Mouse (Mus musculus) heart, embryonic 14.5 days (tissue): ENCODE results near the gene Mydgf. TPM values are rescaled to one million over a fixed set of nuclear protein-coding genes. Genes with fewer than 3 reads are reported as not detected.

ENCODE experiments used
- ATAC-seq: fragments of 200-750 bp; cut with Nextera tagmentation; 2 replicates; pipeline ENCODE4 v1.8.0; 2017; ENCODE audit warnings: low read depth, moderate TSS enrichment; ENCODE audit not compliant: insufficient number of reproducible peaks, insufficient read depth, low FRiP score
- H3K27ac ChIP-seq, 2 experiments: fragments of 200-500 bp in 1 of 2; fragments of 300-500 bp in 1 of 2; sonication (generic) in 1 of 2; replicated peaks in 1 of 2; 2 replicates each; pipeline ENCODE4 v1.5.1; 2012 to 2014; ENCODE audit warnings: low read depth in 2 of 2, low read length in 2 of 2, control low read depth in 1 of 2, mild to moderate bottlenecking in 1 of 2, mixed read lengths in 1 of 2; ENCODE audit not compliant: control insufficient read depth in 1 of 2, insufficient read depth in 1 of 2
- H3K27me3 ChIP-seq: fragments of 300-500 bp; sonication (generic); 2 replicates; pipeline ENCODE4 v1.6.1; 2014; ENCODE audit warnings: mild to moderate bottlenecking, low read length, control low read depth; ENCODE audit not compliant: control insufficient read depth, insufficient read depth
- H3K36me3 ChIP-seq: fragments of 300-500 bp; sonication (generic); 2 replicates; pipeline ENCODE4 v1.6.1; 2014; ENCODE audit warnings: mild to moderate bottlenecking, control low read depth, low read length, mixed read lengths; ENCODE audit not compliant: control insufficient read depth, insufficient read depth
- H3K4me1 ChIP-seq, 2 experiments: fragments of 200-500 bp in 1 of 2; fragments of 300-500 bp in 1 of 2; sonication (generic) in 1 of 2; 2 replicates each; pipeline ENCODE4 v1.6.1; 2012 to 2014; ENCODE audit warnings: low read length in 2 of 2, control low read depth in 1 of 2, mixed read lengths in 1 of 2; ENCODE audit not compliant: control insufficient read depth in 2 of 2, insufficient read depth in 2 of 2
- H3K4me2 ChIP-seq: fragments of 300-500 bp; sonication (generic); 2 replicates; pipeline ENCODE4 v1.6.1; 2014; ENCODE audit warnings: mild to moderate bottlenecking, low read length
- H3K4me3 ChIP-seq, 2 experiments: fragments of 200-500 bp in 1 of 2; fragments of 300-500 bp in 1 of 2; sonication (generic) in 1 of 2; 2 replicates each; pipeline ENCODE4 v1.5.1; 2012 to 2014; ENCODE audit warnings: low read length in 2 of 2, mild to moderate bottlenecking in 2 of 2, control low read depth in 1 of 2, low read depth in 1 of 2, moderate library complexity in 1 of 2; ENCODE audit not compliant: control insufficient read depth in 1 of 2, insufficient read depth in 1 of 2
- H3K9ac ChIP-seq: fragments of 300-500 bp; sonication (generic); 2 replicates; pipeline ENCODE4 v1.6.1; 2014; ENCODE audit warnings: mild to moderate bottlenecking, low read length
- H3K9me3 ChIP-seq: fragments of 300-500 bp; sonication (generic); 2 replicates; pipeline ENCODE4 v1.6.1; 2016; ENCODE audit warnings: low read length, control low read depth; ENCODE audit not compliant: control insufficient read depth
- WGBS: fragments of 180-500 bp; shearing (Covaris S2); extraction: QIAGEN DNeasy Blood & Tissue Kit; methylation state at CpG from one replicate; pipeline ENCODE4 v1.1.7; 2014; 5-methylcytosine and 5-hydroxymethylcytosine counted together
- polyA plus RNA-seq: library from polyadenylated mRNA; unstranded; fragments of >200 nt; fragmentation: Nextera tagmentation; extraction: Ambion mirVana; gene quantifications from 2 replicates; pipeline ENCODE4 v1.2.1, GENCODE M21; 2014

The Mydgf gene
- polyA plus RNA-seq, 1 experiment from 2014 or later: 81.1 TPM

GRCm38 (mm10) chr17:56171456-56171855 is 12.3 kb downstream of the Mydgf start:
- H3K4me1 ChIP-seq: 0 out of 4 replicates have a peak, but pooled peaks cover 0 to 2% of the 10 kb centered on the region in 2 experiments
- no peak for ATAC-seq
- no peaks in the 10 kb centered on the region for H3K27me3 ChIP-seq
- H3K4me2 ChIP-seq: no peak overlapping the region
- H3K36me3 ChIP-seq: peaks cover 29% of the 10 kb centered on the region
- H3K9ac ChIP-seq: no peak overlapping the region
- H3K9me3 ChIP-seq: no peaks in the 10 kb centered on the region
- 61% methylated on average over 9 of the region's 9 CpGs for WGBS
- no peak overlapping the region for H3K27ac ChIP-seq
- H3K4me3 ChIP-seq: no peak overlapping the region

DNA sequence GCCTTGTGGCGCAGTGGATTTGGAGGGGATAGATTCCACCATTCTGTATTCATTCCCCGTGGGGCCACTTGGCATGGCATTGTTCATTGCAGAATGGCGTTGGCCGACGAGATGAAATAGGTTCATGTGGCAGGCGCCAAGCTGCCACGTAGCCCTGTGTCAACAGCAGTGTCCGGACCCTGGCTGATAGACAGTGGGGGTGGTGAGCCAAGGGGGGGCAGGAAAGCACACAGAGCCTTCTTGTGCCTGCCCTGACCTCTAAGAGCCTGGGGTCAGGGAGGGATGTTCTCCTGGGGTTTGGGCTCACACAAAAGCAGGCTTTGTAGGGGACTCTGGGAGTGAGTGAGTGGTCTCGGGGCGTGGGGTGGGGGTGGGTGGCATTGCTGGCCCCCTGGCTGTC is 13.1 kb downstream of the Mydgf start:
- H3K9ac ChIP-seq: no peak overlapping the region

GRCm38 (mm10) chr17:56169830-56170229 is 13.9 kb downstream of the Mydgf start:
- ATAC-seq: 0 out of 2 replicates have a peak, but pooled peaks have one; percentile 29
- H3K9me3 ChIP-seq: no peaks in the 10 kb centered on the region
- peak overlapping the region; percentile 51 to 68 for H3K27ac ChIP-seq
- H3K36me3 ChIP-seq: peaks cover 13% of the 10 kb centered on the region
- H3K4me1 ChIP-seq: 0 out of 4 replicates have a peak, but pooled peaks cover 0 to 2% of the 10 kb centered on the region in 2 experiments
- H3K4me3 ChIP-seq: no peak overlapping the region
- no peak overlapping the region for H3K4me2 ChIP-seq
- 47% methylated on average over 6 of the region's 6 CpGs for WGBS
- no peak overlapping the region for H3K9ac ChIP-seq
- H3K27me3 ChIP-seq: no peaks in the 10 kb centered on the region

More for the DNA sequence above, 13.1 kb downstream of the Mydgf start:
- H3K9me3 ChIP-seq: no peaks in the 10 kb centered on the region
- H3K36me3 ChIP-seq: peaks cover 21% of the 10 kb centered on the region
- H3K4me3 ChIP-seq: no peak overlapping the region
- no peaks in the 10 kb centered on the region for H3K27me3 ChIP-seq
- H3K4me1 ChIP-seq: 0 out of 4 replicates have a peak, but pooled peaks cover 0 to 2% of the 10 kb centered on the region in 2 experiments
- no peak for ATAC-seq
- H3K4me2 ChIP-seq: no peak overlapping the region
- H3K27ac ChIP-seq: peak overlapping the region; percentile 51 to 68
- WGBS: 56% methylated on average over 10 of the region's 10 CpGs

DNA sequence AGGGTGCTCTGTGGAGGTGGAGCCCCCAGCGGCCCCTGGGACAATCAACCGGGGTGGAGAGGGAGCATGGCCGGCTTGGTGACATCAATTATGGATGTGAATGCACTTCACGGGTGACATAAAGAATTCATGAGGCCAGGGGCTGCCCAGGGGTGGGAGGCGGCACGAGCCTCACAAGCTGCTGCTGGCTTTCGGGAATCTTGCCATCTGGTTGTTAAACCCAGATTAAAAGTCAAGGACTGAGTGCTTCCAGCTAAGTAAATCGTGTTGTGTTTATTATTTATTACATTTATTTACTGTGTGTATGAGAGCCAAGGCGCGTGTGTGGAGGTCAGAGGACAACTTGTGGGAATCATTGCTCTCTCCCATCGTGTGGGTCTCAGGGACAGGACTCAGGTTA is 18.0 kb downstream of the Mydgf start:
- H3K4me3 ChIP-seq: no peak overlapping the region
- H3K9me3 ChIP-seq: no peaks in the 10 kb centered on the region
- H3K4me2 ChIP-seq: no peak overlapping the region
- WGBS: 70% methylated on average over 11 of the region's 11 CpGs
- no peak overlapping the region for H3K27ac ChIP-seq
- ATAC-seq: no peak
- H3K36me3 ChIP-seq: no peaks in the 10 kb centered on the region
- H3K27me3 ChIP-seq: 0 out of 2 replicates have a peak, but pooled peaks cover 6% of the 10 kb centered on the region
- H3K4me1 ChIP-seq: peaks cover 12 to 13% of the 10 kb centered on the region in 2 experiments
- H3K9ac ChIP-seq: no peak overlapping the region

- Histone ChIP-seq H3K27ac (no peak overlapping the region), H3K4me1 (peaks cover 11 to 13% of the 10 kb centered on the region in 2 experiments), H3K9ac (no peak overlapping the region), H3K4me2 (no peak overlapping the region), H3K9me3 (no peaks in the 10 kb centered on the region), H3K36me3 (no peaks in the 10 kb centered on the region), H3K4me3 (no peak overlapping the region), H3K27me3 (0 out of 2 replicates have a peak, but pooled peaks cover 6% of the 10 kb centered on the region)
- 61% methylated on average over 3 of the region's 3 CpGs for WGBS
- no peak for ATAC-seq
Measured at GRCm38 (mm10) chr17:56164510-56164909, 19.2 kb downstream of the Mydgf start.

GRCm38 (mm10) chr17:56163523-56164102 is 20.1 kb downstream of the Mydgf start:
- H3K27ac ChIP-seq: 0 out of 4 replicates have a peak overlapping the region, but pooled peaks of 1 of the 2 experiments have one; percentile 1
- peak overlapping the region; percentile 66; the same call in 1 of the 2 replicates for H3K9ac ChIP-seq
- WGBS: 66% methylated on average over 6 of the region's 6 CpGs

DNA sequence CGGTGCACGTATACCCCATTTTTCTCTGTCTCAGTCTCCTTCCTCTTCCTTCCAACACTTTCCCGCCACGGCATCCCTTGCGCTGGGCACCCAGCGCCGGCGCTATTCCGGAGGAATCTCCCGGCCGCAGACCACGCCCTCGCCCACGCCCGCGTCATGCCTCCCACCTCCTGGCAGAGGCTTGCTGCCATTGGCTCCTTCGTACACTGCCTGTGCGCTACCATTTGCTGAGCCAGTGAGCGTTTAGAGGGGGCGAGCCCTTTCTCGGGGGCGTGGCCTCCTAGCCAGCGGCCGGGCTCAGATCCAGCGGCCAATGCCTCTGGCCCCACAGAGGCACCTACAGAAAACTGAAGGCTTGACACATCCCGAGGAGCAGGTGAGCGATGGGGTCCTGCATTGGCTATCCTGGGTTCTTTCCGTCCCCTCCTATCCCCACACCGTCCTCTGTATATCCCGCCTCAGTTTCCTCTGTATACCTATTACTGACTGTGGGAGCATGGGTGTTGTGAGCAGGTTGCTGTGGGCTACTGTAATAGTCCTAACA is 21.4 kb downstream of the Mydgf start, which contains the start of gene Tnfaip8l1:
Gene Tnfaip8l1, plus strand, starts transcription at position 247 of the 544 bp plus-strand sequence.
- ATAC-seq: peak; percentile 95
- Histone ChIP-seq H3K4me3 (peak within 1 kb of the TSS; percentile 44), H3K27ac (peak within 1 kb of the TSS in 1 of 2 experiments; percentile 7; a peak in 1 of 4 replicates), H3K4me1 (peaks cover 11 to 13% of the 10 kb centered on the region in 2 experiments), H3K27me3 (peaks cover 18% of the 10 kb centered on the region), H3K4me2 (peak within 1 kb of the TSS; percentile 85), H3K36me3 (no peaks in the 10 kb centered on the region), H3K9ac (peak within 1 kb of the TSS; percentile 66), H3K9me3 (no peaks in the 10 kb centered on the region)
- 2% methylated on average over 30 of the region's 30 CpGs for WGBS

More at GRCm38 (mm10) chr17:56163523-56164102, 20.1 kb downstream of the Mydgf start:
- H3K4me1 ChIP-seq: peaks cover 11 to 13% of the 10 kb centered on the region in 2 experiments
- no peaks in the 10 kb centered on the region for H3K9me3 ChIP-seq
- H3K36me3 ChIP-seq: no peaks in the 10 kb centered on the region
- ATAC-seq: no peak
- peak overlapping the region; percentile 85 for H3K4me2 ChIP-seq
- peak overlapping the region in 1 of 2 experiments; percentile 44; a peak in 1 of 4 replicates for H3K4me3 ChIP-seq
- 0 out of 2 replicates have a peak, but pooled peaks cover 6% of the 10 kb centered on the region for H3K27me3 ChIP-seq
